Mouse (Mus musculus) midbrain, embryonic 15.5 days (tissue): ENCODE measurements around the gene Ppp1ca. TPM values are rescaled to one million over a fixed set of nuclear protein-coding genes. Genes with fewer than 3 reads are reported as not detected.

ENCODE experiments used
- ATAC-seq: fragments of 200-750 bp; cut with Nextera tagmentation; replicated peaks from 2 replicates; pipeline ENCODE4 v1.8.0; 2017; ENCODE audit warnings: moderate TSS enrichment
- H3K27ac ChIP-seq: fragments of 300-500 bp; sonication (generic); 2 replicates; pipeline ENCODE4 v1.5.1; 2015; ENCODE audit warnings: mild to moderate bottlenecking, inconsistent platforms
- H3K27me3 ChIP-seq: fragments of 300-500 bp; sonication (generic); replicated peaks from 2 replicates; pipeline ENCODE4 v1.6.1; 2015; ENCODE audit warnings: inconsistent platforms
- H3K36me3 ChIP-seq: fragments of 300-500 bp; sonication (generic); replicated peaks from 2 replicates; pipeline ENCODE4 v1.6.1; 2015; ENCODE audit warnings: inconsistent platforms
- H3K4me1 ChIP-seq: fragments of 300-500 bp; sonication (generic); 2 replicates; pipeline ENCODE4 v1.6.1; 2015; ENCODE audit warnings: inconsistent platforms
- H3K4me2 ChIP-seq: fragments of 300-500 bp; sonication (generic); 2 replicates; pipeline ENCODE4 v1.6.1; 2015; ENCODE audit warnings: inconsistent platforms, mild to moderate bottlenecking, moderate library complexity
- H3K4me3 ChIP-seq: fragments of 300-500 bp; sonication (generic); 2 replicates; pipeline ENCODE4 v1.5.1; 2015; ENCODE audit warnings: mild to moderate bottlenecking, inconsistent platforms
- H3K9ac ChIP-seq: fragments of 300-500 bp; sonication (generic); 2 replicates; pipeline ENCODE4 v1.6.1; 2015; ENCODE audit warnings: mild to moderate bottlenecking, inconsistent platforms
- H3K9me3 ChIP-seq: fragments of 300-500 bp; sonication (generic); 2 replicates; pipeline ENCODE4 v1.6.1; 2016; ENCODE audit warnings: inconsistent platforms
- WGBS: fragments of 180-500 bp; shearing (Covaris S2); methylation state at CpG from one replicate; pipeline ENCODE4 v1.1.7; 2015; ENCODE audit warnings: mixed read lengths; 5-methylcytosine and 5-hydroxymethylcytosine counted together
- polyA plus RNA-seq: library from polyadenylated mRNA; unstranded; fragments of >200 nt; fragmentation: Nextera tagmentation; extraction: Ambion mirVana; gene quantifications from 2 replicates; pipeline ENCODE4 v1.2.1, GENCODE M21; 2015

Ppp1ca gene
- 537 and 571 TPM in 2 replicates for polyA plus RNA-seq

GRCm38 (mm10) chr19:4191528-4192250, at the start of gene Ppp1ca:
Gene Ppp1ca, plus strand, starts transcription at chr19:4192065.
- Histone ChIP-seq H3K36me3 (peaks cover 26% of the 10 kb centered on the region), H3K9ac (peak within 1 kb of the TSS; percentile 88), H3K27me3 (no peaks in the 10 kb centered on the region), H3K4me3 (peak within 1 kb of the TSS; percentile 70), H3K9me3 (no peaks in the 10 kb centered on the region), H3K4me2 (peak within 1 kb of the TSS; percentile 93), H3K27ac (peak within 1 kb of the TSS; percentile 84), H3K4me1 (peaks cover 24% of the 10 kb centered on the region)
- WGBS = 6% methylated on average over 42 of the region's 47 CpGs
- peak; percentile 90 for ATAC-seq

DNA sequence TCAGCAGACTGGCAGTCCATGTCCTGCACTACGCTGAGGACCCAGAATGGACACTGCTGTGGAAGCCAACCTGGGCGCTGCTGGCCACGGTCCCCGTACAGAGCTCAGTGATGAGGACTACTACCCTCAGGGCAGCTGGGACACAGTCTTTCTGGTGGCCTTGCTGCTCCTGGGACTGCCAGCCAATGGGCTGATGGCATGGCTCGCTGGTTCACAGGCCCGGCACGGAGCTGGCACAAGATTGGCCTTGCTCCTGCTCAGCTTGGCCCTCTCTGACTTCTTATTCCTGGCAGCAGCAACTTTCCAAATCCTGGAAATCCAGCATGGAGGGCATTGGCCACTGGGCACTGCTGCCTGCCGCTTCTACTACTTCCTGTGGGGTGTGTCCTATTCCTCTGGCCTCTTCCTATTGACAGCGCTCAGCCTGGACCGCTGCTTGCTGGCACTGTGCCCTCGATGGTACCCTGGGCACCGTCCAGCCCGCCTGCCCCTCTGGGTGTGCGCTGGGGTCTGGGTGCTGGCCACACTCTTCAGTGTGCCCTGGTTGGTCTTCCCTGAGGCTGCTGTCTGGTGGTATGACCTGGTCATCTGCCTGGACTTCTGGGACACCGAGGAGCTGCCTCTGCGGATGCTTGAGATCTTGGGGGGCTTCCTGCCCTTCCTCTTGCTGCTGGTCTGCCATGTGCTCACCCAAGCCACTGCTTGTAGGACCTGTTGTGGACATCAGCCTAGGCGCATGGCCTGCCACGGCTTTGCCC, 49.3 kb upstream of the Ppp1ca start:
- H3K4me1 ChIP-seq = peaks cover 4% of the 10 kb centered on the region
- no peaks in the 10 kb centered on the region for H3K27me3 ChIP-seq
- WGBS = 92% methylated on average over 18 of the region's 18 CpGs
- no peak overlapping the region for H3K27ac ChIP-seq
- no peak overlapping the region for H3K9ac ChIP-seq
- H3K36me3 ChIP-seq = no peaks in the 10 kb centered on the region
- no peak overlapping the region for H3K4me3 ChIP-seq
- no peak overlapping the region for H3K4me2 ChIP-seq
- no peaks in the 10 kb centered on the region for H3K9me3 ChIP-seq
- ATAC-seq = no peak

GRCm38 (mm10) chr19:4143759-4144268, 48.1 kb upstream of the Ppp1ca start, which contains the start of gene Cabp4:
Gene Cabp4, minus strand, starts transcription at chr19:4144033.
- Histone ChIP-seq H3K9ac (no peak within 1 kb of the TSS), H3K4me3 (no peak within 1 kb of the TSS), H3K27ac (no peak within 1 kb of the TSS), H3K4me1 (peaks cover 11% of the 10 kb centered on the region), H3K4me2 (no peak within 1 kb of the TSS), H3K36me3 (no peaks in the 10 kb centered on the region), H3K9me3 (no peaks in the 10 kb centered on the region), H3K27me3 (no peaks in the 10 kb centered on the region)
- WGBS = 83% methylated on average over 7 of the region's 7 CpGs
- no peak for ATAC-seq

- H3K4me3 ChIP-seq = no peak overlapping the region
- no peak overlapping the region for H3K27ac ChIP-seq
- H3K4me2 ChIP-seq = no peak overlapping the region
- H3K36me3 ChIP-seq = no peaks in the 10 kb centered on the region
- H3K9ac ChIP-seq = no peak overlapping the region
- H3K4me1 ChIP-seq = peaks cover 19% of the 10 kb centered on the region
- no peak for ATAC-seq
- no peaks in the 10 kb centered on the region for H3K9me3 ChIP-seq
- no peaks in the 10 kb centered on the region for H3K27me3 ChIP-seq
- WGBS = 83% methylated on average over 16 of the region's 16 CpGs
These were observed 47.0 kb upstream of the Ppp1ca start for GRCm38 (mm10) chr19:4144550-4145498.

DNA sequence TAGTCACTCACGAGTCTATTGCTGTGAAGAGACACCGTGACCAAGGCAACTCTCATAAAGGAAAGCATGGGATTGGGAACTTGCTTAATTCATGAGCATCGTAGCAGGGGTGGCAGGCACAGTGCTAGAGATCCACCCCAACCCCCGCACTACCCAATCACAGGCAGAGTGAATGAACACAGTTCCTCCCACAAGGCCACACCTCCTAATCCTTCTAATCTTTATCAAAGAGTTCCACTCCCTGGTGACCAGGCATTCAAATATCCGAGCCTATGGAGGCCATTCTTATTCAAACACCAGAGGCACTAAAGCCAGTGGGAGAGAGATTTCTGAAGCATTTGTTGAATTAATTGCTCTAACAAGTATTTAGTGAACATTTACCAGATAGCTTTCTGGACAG, 45.9 kb upstream of the Ppp1ca start:
- no peaks in the 10 kb centered on the region for H3K9me3 ChIP-seq
- H3K4me1 ChIP-seq = peaks cover 22% of the 10 kb centered on the region
- H3K36me3 ChIP-seq = 0 out of 2 replicates have a peak, but pooled peaks cover 2% of the 10 kb centered on the region
- H3K27ac ChIP-seq = no peak overlapping the region
- no peak overlapping the region for H3K4me2 ChIP-seq
- H3K27me3 ChIP-seq = no peaks in the 10 kb centered on the region
- WGBS = 75% methylated on average over 5 of the region's 5 CpGs
- ATAC-seq = no peak
- H3K4me3 ChIP-seq = no peak overlapping the region
- H3K9ac ChIP-seq = no peak overlapping the region

GRCm38 (mm10) chr19:4146366-4147021, 45.4 kb upstream of the Ppp1ca start:
- Histone ChIP-seq H3K4me2 (no peak overlapping the region), H3K9me3 (no peaks in the 10 kb centered on the region), H3K27me3 (no peaks in the 10 kb centered on the region), H3K27ac (no peak overlapping the region), H3K4me3 (no peak overlapping the region), H3K4me1 (peaks cover 22% of the 10 kb centered on the region), H3K9ac (no peak overlapping the region), H3K36me3 (0 out of 2 replicates have a peak, but pooled peaks cover 7% of the 10 kb centered on the region)
- 56% methylated on average over 12 of the region's 12 CpGs for WGBS
- no peak for ATAC-seq

- Histone ChIP-seq H3K27ac (no peak overlapping the region), H3K4me1 (peaks cover 22% of the 10 kb centered on the region), H3K4me3 (no peak overlapping the region), H3K4me2 (no peak overlapping the region), H3K27me3 (no peaks in the 10 kb centered on the region), H3K36me3 (0 out of 2 replicates have a peak, but pooled peaks cover 7% of the 10 kb centered on the region), H3K9ac (no peak overlapping the region), H3K9me3 (no peaks in the 10 kb centered on the region)
- no peak for ATAC-seq
- 42% methylated on average over 3 of the region's 3 CpGs for WGBS
These were observed 44.9 kb upstream of the Ppp1ca start for GRCm38 (mm10) chr19:4147022-4147405.

DNA sequence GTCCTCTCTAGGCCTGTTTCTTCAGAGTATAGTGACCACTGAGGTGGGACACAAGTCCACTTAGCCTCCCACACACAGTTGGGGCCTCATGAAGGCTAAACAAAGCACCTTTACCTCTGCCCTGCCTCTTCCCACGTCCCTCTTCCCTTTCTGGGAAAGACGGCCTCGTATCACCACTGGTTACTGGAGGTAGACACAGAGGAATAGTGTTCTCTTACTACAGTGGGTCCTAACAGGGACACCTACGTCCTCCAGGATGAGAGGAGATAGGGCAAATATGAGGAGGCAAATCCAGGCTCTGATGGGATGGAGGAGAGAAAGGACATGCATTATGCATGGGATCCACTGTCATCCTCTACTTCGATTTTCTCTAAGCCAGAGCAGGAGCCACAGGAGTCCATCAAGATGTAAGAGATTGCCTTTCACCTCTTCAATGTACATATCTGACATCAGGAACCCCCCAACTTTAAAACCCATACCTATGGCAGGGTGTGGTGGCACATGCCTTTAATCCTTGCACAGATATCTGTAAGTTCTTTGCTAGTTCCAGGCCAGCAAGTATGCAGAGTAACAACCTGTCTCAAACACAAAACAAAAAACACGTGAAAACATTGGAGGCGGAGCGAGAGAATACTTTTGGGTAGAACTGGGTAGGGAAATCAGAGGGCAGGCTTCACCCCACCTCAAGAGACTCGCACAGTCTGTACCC, 43.9 kb upstream of the Ppp1ca start:
- 0 out of 2 replicates have a peak, but pooled peaks cover 7% of the 10 kb centered on the region for H3K36me3 ChIP-seq
- H3K4me2 ChIP-seq = peak overlapping the region; percentile 77
- no peaks in the 10 kb centered on the region for H3K9me3 ChIP-seq
- peaks cover 22% of the 10 kb centered on the region for H3K4me1 ChIP-seq
- peak overlapping the region; percentile 93 for H3K4me3 ChIP-seq
- 30% methylated on average over 9 of the region's 9 CpGs for WGBS
- peak overlapping the region; percentile 91 for H3K9ac ChIP-seq
- no peaks in the 10 kb centered on the region for H3K27me3 ChIP-seq
- peak; percentile 26; the same call in 1 of the 2 replicates for ATAC-seq
- peak overlapping the region; percentile 75 for H3K27ac ChIP-seq

GRCm38 (mm10) chr19:4148491-4148806, 43.4 kb upstream of the Ppp1ca start, which contains the start of gene Coro1b:
Gene Coro1b, plus strand, starts transcription at chr19:4148619.
- peak; percentile 93 for ATAC-seq
- Histone ChIP-seq H3K4me2 (peak within 1 kb of the TSS; percentile 77), H3K4me1 (peaks cover 22% of the 10 kb centered on the region), H3K27me3 (no peaks in the 10 kb centered on the region), H3K9me3 (no peaks in the 10 kb centered on the region), H3K9ac (peak within 1 kb of the TSS; percentile 91), H3K36me3 (0 out of 2 replicates have a peak, but pooled peaks cover 7% of the 10 kb centered on the region), H3K27ac (peak within 1 kb of the TSS; percentile 75), H3K4me3 (peak within 1 kb of the TSS; percentile 93)
- under 1% methylated on average over 32 of the region's 33 CpGs for WGBS

GRCm38 (mm10) chr19:4148819-4149218, 43.0 kb upstream of the Ppp1ca start:
- H3K27ac ChIP-seq = peak overlapping the region; percentile 75
- H3K27me3 ChIP-seq = no peaks in the 10 kb centered on the region
- peak overlapping the region; percentile 93 for H3K4me3 ChIP-seq
- no peaks in the 10 kb centered on the region for H3K9me3 ChIP-seq
- peak; percentile 46; the same call in 1 of the 2 replicates for ATAC-seq
- WGBS = 3% methylated on average over 7 of the region's 8 CpGs
- H3K4me2 ChIP-seq = peak overlapping the region; percentile 77
- peaks cover 22% of the 10 kb centered on the region for H3K4me1 ChIP-seq
- 0 out of 2 replicates have a peak, but pooled peaks cover 7% of the 10 kb centered on the region for H3K36me3 ChIP-seq
- H3K9ac ChIP-seq = peak overlapping the region; percentile 91
